Mouse (Mus musculus): Measurements from ENCODE around the gene Zfp513.
"Not testable (repeated sequence)": the region's sequence is repeated elsewhere in the genome, so short reads cannot be mapped to it uniquely, and the experiment has no call there.

Zfp513 gene

DNA sequence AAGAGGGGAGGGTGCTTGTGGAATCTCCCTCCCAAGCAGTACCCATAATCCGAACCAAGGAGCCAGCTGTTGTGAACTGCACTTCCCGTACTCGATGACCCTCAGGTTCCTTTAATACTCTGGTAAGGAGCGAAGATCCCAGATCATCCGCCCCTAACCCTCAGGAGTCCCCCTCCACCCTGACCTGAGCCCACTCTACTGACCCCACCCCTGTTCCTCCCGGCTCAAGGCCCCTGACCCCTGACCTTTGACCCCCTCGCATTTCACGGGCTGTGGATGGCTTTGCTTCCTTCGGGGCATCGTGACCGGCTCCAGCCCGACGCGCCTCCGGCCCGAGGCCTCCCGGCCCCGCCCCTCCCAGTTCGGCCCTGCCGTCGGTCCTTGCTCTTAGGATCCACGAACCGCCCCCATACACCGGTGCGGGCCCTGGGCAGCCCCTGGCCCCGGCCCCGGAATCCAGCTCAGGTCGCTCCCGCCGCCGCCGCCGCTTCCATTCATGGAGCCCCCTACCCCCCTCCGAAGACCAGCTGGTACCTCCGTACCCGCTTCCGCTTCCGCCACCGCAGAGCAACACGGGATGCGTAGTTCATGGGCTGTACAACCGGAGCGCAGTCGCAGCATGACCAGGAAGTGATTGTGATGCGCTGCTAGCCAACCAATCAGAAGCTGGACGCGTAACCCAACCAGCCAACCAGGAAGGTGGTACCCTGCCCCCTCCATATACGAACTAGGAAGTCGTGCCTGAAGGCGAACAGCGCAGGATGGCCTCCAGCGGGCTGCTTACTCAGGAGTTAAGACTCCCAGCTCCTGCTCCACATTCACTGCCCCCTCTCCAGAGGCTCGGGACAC is at the start of gene Zfp513:
Zfp513 (minus strand) TSS at position 562 of the 849 bp plus-strand sequence.
- peak; percentile 95 for DNase-seq

DNA sequence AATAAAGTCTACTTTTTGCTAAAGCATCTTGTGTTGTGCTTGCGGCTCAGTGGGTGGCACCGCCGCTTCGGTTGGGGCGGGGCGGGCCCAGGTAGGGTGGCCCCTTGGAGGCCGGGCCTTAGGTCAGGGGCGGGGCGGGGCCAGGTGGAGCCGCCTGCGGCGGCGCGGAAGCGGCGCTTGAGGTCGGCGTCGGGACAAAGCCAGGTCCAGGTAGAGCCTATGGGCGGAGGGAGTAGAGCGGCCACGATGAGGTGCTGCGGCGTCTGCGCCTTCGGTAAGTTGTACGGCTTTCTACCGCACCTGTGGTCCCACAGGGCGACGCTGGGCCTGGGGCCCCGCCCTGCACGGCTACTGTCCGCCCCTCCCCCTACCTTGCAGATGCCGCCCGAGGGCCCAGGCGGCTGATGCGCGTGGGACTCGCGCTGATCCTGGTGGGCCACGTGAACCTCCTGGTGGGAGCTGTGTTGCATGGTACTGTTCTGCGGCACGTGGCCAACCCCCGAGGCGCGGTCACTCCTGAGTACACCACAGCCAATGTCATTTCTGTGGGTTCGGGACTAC is 49.5 kb upstream of the Zfp513 start, which contains the start of gene Krtcap3:
Krtcap3 (plus strand) TSS at position 151 of the 561 bp plus-strand sequence.
- DNase-seq = peak; percentile 63

DNA sequence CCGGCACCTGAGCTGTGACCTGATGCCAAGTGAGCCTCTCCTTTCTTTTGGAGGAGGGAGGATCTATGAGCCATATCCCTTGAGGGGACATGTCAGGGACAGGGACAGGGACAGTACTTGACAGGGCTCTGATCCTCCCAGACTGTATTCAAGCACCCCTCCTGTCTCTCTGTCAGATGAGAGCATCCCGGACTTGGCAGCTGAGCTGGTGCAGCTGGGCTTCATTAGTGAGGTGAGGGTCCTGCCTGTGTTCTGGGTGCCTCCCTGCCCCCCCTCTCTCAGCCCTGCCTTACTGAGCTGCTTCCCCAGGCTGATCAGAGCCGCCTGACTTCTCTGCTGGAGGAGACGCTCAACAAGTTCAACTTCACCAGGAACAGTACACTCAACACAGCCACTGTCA is 48.6 kb upstream of the Zfp513 start:
- no peak for DNase-seq

DNA sequence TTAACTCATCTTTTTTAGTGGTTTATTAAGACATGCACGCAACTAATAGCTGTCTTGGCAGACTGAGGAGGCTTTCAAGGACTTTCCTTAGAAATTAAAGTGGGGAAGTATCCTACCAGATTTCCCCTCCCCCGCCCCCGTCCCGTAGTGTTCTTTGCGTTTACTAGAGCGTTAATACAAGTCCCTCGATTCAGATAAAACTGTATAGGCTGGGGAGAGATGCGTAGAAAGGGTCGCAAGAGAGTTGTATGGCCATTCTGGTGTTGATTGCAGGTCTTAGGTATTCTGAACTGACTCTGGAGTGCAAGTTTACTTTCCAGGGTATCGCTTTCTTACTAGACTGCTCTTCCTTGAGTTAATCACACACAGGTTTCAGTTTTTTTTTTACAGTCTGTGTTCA is 40.1 kb upstream of the Zfp513 start:
- no peak for DNase-seq

DNA sequence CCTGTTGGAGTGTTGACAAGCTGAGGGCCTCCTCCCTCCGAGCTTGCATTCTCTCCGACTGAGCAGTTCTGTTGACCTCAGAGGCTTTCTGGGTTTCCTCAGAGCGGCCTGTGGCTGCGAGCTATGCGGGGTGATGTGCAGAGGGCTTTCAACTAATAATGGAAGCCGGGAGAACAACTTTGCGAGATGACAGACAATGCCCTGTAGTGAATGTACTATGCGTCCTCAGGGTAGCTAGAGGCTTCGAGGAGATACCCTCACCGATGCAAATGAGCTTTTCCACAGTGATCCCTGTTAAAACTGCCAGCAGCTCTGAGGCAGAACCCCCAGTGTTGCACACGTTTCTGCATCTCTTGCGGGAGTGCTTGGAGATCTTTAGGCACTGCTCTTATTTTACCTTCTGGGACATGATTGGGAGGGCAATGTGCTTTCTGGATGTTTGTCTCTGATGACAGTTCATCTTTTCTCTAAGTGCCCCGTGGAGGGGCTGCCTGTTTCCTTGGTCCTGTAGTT is 39.5 kb upstream of the Zfp513 start:
- DNase-seq = no peak

DNA sequence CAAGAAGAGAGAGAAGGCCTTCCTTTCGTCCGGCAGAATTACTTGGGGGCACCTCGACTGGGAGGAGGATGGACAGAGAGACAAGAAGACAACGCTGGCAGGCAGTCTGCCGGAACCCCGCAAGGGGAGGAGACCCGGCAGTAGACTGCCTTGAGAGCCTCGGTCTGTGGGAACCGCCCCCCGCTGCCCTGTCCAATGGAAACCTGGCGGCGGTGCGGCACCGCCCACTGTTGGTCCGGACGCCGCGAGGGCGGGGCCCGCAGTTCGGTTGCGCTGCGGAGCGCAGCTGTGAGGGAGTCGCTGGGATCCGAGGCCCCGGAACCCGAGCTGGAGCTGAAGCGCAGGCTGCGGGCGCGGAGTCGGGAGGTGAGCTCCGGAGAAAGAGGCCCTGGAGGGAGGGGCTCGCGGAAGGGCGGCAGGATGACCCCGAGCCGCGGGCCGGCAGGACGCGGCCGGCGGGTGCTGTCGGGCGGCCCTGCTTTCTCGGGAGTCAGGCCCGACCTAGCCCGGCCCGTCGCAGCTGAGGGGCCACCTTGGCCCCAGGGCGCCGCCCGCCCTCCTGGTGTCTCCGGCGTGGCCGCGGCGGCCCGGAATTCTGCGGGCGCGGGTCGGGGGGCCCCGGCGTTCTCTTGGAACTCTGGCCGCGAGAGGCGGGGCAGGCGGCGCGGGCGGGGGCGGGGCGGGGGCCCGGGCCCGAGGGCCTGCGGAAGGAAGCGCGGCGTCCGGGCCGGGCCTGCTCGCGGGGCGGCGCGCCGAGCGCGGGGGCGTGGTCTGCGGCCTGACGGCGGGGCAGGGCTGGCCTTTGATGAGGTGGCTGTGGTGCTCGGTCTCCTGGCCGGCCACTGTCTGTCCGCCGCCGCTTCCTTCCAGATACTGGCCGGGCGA is 38.8 kb upstream of the Zfp513 start, which contains the start of the genes Nrbp1 and Gm9970:
Nrbp1 (plus strand) TSS at position 228 of the 885 bp plus-strand sequence.
Gm9970 (minus strand) TSS at position 596 of the 885 bp plus-strand sequence.
- DNase-seq = peak; percentile 98

DNA sequence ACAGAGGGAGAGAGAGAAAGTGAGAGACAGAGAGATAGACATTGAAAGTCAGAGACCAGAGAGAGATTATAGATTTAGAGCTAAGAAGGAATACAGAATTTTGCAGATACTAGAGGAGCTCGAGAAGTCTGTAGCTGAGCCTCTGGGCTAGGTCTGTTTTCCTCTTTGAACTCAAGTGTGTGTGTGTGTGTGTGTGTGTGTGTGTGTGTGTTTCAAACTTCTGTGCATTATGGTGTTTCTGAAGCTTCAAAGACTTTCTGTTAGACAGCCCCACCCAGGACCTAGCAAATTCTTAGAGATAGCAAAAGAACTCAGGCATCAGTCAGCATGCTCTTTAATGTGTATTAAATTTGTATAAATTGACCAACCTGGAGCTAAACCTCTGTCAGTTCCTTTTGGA is 24.5 kb upstream of the Zfp513 start:
- DNase-seq = no peak

DNA sequence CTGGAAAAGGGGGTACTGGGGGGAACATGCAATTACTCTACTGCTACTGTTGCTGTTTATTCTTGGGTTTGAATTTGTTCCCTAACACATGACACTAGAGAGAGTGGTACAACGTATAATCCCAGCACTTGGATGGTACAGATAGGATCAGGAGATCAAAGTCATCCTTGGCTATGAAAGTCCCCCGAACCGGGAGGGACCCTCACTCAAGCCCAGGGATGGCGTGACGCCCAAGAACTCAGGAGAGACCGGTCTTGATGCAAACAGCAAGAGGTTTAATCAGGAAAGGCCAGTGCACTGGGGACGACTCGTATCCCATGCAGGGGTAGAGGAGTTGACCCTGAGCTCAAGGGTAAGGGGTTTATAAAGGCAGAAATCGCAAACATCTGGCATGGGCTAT is 20.6 kb upstream of the Zfp513 start:
- no peak for DNase-seq

DNA sequence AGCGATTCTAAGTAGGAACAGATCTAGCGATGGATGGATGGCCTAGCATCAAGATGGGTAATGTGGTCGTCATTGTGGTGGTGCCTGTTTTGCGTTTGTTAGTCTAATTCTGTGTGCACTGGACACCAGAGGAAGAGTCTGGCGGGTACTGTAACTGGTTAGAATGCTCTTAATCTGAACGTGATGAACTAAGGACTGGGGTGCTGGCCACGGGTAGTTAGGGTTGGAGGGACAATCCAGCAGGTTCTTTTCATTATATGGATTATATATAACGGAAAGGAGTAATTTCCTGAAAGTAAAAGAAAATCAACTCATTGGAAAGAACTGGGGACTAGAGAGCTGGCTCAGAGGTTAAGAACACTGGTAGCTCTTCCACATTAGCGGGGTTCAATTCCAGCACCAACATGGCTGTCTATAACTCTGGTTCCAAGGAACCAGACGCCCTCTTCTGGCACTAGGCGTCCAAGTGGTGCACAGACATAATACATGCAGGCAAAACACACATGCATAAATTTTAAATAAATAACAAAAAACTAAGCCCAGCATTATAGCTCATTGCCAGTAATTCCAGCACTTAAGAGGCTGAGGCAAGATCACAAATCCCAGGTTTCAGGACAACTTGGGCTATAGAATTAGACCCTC is 19.3 kb upstream of the Zfp513 start:
- peak; percentile 79 for DNase-seq

DNA sequence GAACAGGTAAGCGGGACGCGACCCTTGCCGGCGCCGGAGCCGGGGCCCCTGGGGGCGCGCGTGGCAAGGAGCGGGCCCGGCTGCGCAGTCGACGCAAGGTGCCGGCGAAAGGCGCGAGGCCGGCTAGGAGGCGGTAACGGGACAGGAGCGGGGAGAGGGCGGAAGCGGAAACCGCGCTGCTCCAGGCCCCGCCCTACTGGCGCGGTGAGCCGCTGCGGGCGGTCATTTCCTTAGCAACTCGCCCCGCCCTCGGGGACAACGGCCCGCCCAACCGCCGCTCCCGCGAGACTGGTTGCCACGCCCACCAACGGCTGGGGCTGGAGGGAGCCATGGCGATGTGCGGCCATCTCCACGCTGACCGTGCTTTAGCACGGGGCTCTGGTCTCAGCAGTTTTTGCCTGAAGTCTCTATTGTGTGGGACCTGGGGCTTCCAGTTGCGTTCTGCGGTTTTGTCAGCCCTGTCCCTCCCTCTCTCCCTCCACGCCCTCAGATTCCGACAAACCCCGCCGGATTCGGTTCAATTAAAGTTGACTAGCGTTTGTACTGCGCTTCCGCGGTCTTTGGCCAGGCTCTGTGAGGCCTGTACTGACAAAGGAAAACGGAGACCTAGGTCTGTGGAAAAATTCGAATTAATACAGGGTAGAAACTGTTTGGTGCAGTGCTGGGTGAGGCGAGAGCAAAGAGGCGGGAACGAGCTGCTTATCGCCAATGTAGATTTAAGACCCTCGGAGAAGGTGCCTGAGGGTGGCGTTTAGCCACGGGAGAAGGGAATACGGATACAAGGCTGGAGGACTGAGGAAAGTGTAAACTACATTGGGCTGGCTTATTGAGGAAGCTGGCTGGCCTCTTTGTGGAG is 18.6 kb upstream of the Zfp513 start, which contains the start of gene Ppm1g:
Ppm1g (minus strand) TSS at position 240 of the 856 bp plus-strand sequence.
- DNase-seq = peak; percentile 99

DNA sequence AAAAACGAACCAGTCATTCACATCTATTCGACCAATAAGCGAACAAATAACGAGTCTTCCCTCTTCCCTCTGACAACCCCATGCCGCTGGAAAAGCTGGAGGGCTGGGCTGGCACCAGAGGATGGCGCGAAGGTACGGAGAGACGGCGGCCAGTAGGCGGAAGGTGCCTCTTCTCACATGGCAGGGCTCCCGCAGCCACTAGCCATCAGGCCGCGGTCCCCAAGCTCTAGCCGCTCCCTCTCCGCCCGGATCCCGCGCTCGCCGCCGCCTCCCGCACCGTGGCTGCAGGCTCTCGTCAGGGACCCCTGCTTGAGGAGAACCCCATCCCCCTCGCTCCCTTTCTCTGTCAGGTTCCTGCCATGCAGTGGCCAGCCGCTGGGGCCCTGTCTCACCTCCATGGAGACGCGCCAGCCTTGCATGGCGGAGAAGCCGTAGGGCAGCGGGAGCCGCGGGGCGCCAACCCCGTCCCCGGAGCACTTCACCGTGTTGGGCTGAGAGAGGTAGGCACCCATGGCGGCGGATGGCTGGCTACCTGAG is 17.9 kb upstream of the Zfp513 start:
- peak; percentile 67 for DNase-seq

DNA sequence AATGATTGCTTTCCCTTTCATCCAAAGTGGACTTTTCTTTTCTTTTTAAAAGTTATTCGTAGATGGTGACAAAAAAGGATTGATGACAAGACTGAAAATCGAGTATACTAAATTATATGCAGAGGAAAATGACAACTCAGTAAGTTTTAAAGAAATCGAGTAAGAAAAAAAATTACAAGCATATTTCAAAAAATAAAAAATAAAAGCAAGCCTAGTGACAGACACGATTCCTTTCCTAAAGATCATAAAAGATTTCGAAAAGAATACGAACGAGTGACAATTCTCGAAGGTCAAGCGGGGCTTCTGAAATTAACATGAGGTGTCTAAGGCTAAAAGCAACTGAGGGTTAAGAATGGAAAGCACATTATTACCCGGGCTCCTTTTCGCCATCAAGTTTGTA is 17.4 kb upstream of the Zfp513 start:
- DNase-seq = no peak

DNA sequence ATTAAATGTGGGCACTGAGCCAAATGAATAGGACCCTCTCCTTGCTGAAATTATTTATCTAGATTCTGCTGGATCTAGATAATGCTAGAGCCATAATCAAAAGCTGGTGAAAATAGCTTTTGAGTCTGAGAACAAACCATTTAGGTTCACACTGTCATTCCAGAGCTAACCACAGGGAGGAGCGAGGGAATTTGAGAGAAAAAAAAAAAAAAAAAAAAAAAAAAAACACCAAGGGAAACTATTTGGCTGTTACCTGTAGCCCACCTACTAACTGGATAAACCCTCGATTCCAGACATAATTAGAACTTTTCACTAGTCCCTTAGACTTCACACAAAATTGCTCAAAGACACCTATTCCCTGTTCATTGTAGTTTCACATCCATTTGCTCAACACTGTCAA is 17.0 kb upstream of the Zfp513 start:
- DNase-seq = no peak

DNA sequence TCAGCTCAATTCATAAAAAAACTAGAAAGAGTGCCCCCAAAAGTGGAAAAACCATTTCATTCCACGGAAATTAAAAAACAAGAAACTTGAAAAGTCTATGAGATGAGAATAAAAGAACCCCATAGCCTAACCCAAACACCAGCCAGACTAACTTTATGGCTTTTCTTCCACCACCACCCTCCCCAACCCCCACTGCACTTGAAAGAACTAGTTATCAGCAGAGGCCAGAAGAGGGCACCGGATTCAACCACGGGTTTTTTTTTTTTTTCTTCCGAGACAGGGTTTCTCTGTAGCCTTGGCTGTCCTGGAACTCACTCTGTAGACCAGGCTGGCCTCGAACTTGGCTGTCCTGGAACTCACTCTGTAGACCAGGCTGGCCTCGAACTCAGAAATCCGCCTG is 16.2 kb upstream of the Zfp513 start:
- DNase-seq = peak; percentile 84

DNA sequence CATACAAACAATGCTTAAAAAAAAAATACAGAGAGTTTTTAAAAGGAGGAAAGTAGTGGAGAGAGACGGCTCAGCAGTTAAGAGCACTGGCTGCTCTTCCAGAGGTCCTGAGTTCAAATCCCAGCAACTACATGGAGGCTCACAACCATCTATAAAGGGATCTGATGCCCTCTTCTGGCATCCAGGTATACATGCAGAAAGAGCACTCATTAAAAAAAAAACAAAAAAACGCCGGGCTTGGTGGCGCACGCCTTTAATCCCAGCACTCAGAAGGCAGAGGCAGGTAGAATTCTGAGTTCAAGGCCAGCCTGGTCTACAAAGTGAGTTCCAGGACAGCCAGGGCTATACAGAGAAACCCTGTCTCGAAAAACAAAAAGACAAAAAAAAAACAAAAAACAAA is 14.5 kb upstream of the Zfp513 start:
- DNase-seq = not testable (repeated sequence)

DNA sequence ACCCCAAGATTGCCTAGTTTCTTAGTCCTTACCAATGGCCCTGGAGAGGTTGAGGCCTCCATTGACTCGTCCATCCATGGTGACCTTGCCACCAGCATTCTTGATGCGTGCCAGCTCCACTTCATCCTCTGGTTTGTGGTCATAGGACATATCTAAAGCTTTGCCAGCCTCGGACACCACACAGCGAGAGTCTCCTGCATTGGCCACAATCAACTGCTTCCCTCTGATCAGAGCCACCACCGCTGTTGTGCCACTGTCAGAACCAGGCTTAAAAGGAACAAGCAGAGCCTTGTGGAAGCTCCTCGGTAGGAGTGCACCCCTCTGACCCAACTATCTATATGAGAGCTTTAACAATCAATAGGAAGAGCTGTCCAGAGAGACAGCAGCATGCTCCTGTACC is 2.3 kb upstream of the Zfp513 start:
- DNase-seq = no peak

DNA sequence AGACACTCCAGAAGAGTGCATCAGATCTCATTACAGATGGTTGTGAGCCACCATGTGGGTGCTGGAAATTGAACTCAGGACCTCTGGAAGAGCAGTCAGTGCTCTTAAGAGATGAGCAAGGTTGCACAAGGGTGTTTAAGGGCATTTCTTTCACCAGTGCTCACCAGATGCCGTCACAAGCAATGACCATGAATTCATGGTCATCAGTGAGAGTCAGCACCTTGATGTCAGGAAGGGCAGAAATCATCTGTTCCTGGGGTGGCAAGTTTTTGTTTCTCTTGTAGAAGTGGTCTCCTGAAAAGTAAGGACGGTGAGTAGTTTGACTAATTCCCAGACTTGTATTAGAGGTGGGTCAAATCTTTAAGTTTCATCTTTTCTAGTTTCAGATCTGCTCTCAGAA is 1.8 kb upstream of the Zfp513 start:
- no peak for DNase-seq

DNA sequence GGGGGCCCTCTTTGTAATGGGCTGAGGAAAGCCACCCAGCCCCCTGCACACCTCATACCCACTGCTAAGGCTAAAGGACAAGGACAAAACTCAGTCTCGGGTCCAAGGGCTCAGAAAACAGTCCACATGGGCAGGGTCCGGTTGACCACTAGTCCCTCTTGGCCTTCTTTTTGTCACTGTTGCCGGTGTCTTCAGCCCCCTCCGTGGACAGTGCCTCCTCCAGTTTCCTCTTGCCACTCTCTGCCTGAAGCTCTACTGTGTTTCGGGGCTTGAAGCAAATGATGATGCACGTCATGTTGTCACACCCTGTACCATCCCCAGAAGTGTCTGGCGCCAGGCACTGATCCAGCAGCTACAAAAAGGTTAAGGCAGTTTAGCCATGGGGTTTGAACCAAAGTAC is 830 bp upstream of the Zfp513 start:
- no peak for DNase-seq

DNA sequence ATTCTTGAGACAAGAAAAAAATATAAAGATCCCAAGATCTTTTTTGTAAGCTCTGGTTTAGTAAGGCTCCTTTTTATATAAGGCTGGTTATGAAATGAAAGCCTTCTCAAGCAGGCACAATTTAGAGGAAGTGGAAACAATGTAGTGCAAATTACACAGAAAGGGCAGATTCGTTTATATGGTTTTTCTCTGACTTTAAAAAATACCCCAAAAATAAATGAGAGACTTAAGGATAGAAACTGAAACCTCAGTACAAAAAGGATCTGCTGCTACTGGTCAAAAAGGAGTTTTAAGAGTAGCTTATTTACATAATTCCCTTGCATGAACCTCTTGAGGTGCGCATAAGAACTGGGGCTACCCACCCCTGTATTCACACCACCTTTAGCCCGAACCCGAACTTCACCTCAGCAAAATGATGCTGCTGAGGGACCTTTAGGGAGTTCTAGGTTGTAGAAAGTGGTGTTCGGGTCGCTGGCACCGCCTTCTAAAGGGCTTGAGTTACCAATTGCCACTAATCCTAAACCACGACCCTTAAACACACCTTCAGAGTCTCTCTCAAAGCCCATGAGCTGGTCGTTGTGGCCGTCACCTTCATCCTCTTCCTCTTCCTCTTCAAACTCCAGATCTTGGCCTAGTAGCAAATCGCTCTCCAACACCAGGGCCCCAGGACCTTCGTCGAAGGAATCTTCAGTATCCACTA is 911 bp downstream of the Zfp513 start:
- DNase-seq = no peak

DNA sequence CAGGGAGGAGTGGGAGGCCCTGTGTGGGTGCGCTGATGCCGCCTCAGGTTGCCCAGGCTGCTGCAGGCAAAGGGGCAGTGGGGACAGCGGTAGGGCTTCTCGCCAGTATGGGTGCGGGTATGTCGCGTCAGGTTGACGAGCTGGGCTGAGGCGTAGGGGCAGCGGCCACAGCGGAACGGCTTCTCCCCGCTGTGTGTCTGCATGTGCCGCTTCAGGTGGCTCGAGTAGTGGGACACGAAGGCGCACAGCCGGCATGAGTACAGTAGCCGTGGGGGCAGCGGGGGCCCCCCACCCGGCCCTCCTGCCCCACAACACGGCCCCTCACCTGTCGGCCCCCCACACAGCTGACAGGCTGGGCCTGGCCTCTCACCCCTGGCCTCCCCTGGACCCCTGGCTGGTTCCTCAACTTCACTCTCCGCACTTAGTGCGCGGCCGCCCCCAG is 1.8 kb downstream of the Zfp513 start:
- peak; percentile 34 for DNase-seq
